Mouse (Mus musculus) heart, adult 9 months (tissue): ENCODE results near the gene Sytl3.

Experiments used
- DNase-seq, 2 experiments: peaks; one replicate each; pipeline ENCODE4 v3.0.0; 2022; ENCODE audit warnings: low spot score in 2 of 2

Gene Sytl3

GRCm38 (mm10) chr17:6777629-6778331 lies 118.9 kb downstream of the Sytl3 start:
- no peak for DNase-seq

- peak; percentile 69 to 73 for DNase-seq
Measured at GRCm38 (mm10) chr17:6778332-6778683, 119.4 kb downstream of the Sytl3 start.

DNA sequence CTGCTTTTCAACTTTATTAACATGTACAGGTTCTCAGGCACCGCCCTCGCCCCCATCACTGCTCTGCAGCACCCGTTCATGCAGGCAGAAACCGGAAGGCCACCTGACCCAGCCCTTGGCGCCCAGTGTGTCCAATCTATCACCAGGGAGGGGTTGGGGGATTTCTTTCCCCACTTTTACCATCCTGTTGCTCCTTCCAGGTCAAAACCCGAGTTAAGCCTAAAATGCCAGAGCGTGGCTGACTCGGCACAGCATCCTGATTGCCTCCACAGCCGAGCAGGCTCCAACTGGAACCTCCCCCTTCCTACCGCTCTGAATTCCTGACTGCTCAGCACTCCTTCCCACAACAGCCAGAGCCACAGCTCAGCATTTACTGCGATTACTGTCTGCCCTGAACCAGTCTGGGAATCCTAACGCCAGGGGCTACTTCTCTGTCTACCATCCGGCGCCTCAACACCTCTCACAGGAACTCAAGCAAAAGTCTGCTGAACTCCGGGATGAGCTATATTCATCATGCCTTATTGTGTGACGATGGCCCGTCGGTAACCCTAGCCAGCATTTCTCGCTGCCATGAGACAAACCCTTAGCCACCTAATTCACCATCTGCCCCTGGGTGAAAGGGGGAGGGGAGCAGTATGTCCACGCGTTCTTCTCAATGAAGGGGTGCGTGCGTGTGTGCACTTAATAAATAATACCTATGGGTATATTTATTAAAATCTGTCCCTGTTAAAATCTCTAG lies 120.0 kb downstream of the Sytl3 start:
- DNase-seq = peak; percentile 51 to 53

- DNase-seq = no peak
Measured at GRCm38 (mm10) chr17:6779632-6780031, 120.7 kb downstream of the Sytl3 start.

GRCm38 (mm10) chr17:6780521-6781115 lies 121.7 kb downstream of the Sytl3 start:
- no peak for DNase-seq

GRCm38 (mm10) chr17:6781273-6781672 lies 122.4 kb downstream of the Sytl3 start:
- no peak for DNase-seq

GRCm38 (mm10) chr17:6782033-6782526 lies 123.2 kb downstream of the Sytl3 start:
- DNase-seq = peak in 1 of 2 experiments; percentile 32

DNA sequence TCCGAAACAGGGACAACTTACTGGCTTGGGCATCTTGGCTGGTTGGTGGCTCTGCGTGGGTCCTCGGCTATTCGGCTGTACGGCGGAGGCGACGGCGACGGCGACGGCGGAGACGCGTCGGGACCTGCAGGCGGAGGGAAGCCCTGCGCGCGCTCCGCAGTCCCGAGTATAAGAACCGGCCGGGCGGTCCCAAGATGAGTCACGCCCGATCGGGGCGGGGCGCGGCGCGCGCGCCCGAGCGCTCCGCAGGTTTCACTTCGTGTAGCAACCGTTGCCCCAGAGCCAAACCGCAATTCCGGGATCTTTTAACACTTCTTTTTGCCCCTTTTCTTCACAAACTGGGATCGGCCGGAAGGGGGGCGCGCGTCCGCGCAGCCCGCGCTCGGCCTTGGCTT lies 123.7 kb downstream of the Sytl3 start, which contains the start of gene Ezr:
Gene Ezr, minus strand, starts transcription at position 174 of the 395 bp plus-strand sequence.
- DNase-seq = peak; percentile 90

DNA sequence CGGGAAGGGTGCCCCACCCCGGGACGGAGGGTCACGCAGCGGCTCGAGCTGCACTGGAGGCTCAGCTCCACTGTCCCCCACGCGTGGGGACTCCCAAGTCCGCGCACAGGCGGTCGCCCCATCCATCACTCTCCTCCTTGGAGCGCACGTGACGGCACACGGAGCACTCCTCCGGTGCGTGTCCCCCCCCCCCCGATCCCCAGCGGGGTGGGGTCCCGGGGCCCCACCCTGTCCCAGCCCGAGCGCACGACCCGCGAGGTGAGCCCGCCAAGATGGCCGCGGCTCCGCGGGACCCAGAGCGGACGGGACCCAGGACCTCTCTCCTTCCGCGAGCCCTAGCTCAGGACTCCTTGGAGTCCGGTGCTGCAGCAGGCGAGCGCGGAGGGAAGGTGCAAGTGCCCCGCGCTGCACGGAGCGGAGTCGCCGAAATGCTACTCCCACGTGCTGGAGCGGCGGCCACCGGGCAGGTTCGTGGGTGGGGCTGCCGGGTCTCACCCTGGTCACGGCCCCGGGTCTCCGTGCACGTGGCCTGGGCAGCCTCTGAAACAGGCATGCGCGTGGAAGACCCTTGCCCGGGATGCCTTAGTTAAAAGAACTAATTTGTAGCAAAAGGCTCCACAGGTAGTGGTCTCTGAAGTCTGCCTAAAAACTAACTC lies 124.2 kb downstream of the Sytl3 start:
- DNase-seq = peak in 1 of 2 experiments; percentile 25

GRCm38 (mm10) chr17:6783756-6784357 lies 125.0 kb downstream of the Sytl3 start:
- DNase-seq = no peak

- DNase-seq = no peak
Measured at GRCm38 (mm10) chr17:6787241-6787640, 128.3 kb downstream of the Sytl3 start.
